Mouse (Mus musculus): ENCODE results near the gene Tecr.
"Not testable (repeated sequence)": the region's sequence is repeated elsewhere in the genome, so short reads cannot be mapped to it uniquely, and the experiment has no call there.

The Tecr gene

DNA sequence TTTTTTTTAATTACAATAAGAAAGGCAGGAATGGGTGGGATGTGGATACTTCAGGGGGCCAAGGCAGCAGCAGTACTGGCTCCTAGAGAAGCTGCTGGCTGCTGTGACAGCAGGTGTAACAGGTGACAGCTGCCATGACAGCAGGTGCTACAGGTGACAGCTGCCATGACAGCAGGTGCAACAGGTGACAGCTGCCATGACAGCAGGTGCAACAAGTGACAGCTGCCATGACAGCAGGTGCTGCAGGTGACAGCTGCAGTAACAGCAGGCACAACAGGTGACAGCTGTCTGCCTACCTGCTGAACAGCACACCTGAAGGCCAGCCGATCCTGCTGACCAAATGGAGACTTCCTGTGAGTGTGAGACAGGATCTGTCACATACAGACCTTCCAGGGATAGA is 23.0 kb downstream of the Tecr start:
- DNase-seq (ENCODE audit: extremely low read depth, insufficient read length, low spot score) = no peak

DNA sequence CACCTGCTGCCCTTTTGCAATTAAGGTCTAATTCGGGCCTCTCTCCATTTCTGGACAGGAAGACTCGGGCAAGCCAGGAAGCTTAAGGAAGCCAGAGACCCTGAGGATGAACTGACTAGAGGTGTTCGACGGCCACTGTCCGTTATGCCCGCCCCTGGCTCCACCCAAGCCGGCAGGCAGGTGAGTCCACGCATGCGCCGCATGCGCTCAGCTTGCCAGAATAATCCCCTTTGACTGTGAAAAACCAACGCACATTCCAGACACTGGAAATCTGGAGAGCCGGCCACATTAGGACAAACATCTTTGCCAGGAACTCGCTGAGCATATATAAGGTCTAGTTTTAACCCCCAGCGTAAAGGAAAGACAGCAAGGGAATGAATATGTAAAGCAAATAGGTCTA is 24.5 kb downstream of the Tecr start:
- no peak for DNase-seq (ENCODE audit: extremely low read depth, insufficient read length, low spot score)

DNA sequence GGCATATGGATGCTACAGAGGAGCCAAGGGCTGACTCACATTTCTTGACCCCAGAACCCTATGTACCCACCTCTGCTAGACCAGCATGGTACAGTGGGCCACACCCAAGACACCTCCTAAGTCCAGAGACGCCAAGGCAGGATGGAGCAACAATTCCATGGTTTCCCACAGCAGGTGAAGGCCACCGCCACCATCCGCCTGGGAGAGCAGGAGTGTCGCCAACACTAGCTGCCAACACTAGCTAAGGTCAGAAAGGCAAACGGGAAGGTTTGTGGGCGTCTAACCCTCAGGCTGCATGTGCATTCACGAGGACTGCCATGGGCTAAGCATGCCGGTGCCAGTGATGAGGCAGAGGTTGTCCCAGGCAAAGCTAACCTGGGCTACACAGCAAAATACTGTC is 25.5 kb downstream of the Tecr start:
- DNase-seq (ENCODE audit: extremely low read depth, insufficient read length, low spot score) = no peak

DNA sequence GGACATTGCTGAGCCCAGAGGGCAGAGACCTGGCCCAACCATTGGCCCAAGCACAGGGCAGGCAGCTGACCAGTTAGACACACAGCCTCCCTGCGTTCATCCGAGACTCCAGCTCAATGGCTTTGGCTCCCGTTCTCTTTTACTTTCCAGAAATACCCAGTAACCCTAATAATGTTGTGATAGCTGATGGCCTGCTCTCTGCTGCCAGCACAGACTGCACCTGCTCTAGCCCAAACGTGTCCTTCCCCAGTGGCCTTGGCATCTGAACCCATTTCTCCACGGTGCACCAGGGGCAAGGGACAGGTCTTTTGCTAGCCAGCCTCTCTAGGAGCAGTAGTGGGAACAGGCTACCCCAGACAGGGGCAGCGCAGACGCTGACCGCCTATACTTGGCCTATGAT is 26.9 kb downstream of the Tecr start:
- DNase-seq (ENCODE audit: extremely low read depth, insufficient read length, low spot score) = no peak

DNA sequence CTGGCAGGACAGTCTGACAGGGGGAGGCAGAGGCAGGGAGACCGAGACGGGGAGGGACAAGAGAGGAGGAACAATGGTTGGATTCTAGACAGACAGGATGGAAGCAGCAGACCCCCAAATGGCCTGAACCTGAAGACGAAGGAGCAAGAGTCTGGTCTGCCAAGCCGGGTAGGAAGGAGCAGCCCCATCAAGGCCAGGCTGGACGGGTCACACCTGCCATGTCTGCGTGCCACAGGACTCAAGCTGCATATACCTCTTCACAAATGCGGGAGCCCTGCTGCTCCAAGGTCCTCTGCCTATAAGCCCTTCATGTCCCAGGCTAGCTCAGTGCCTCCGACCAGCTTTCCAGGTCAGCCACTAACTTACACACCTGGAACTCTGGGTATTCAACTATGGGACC is 28.1 kb downstream of the Tecr start:
- DNase-seq (ENCODE audit: extremely low read depth, insufficient read length, low spot score) = no peak

DNA sequence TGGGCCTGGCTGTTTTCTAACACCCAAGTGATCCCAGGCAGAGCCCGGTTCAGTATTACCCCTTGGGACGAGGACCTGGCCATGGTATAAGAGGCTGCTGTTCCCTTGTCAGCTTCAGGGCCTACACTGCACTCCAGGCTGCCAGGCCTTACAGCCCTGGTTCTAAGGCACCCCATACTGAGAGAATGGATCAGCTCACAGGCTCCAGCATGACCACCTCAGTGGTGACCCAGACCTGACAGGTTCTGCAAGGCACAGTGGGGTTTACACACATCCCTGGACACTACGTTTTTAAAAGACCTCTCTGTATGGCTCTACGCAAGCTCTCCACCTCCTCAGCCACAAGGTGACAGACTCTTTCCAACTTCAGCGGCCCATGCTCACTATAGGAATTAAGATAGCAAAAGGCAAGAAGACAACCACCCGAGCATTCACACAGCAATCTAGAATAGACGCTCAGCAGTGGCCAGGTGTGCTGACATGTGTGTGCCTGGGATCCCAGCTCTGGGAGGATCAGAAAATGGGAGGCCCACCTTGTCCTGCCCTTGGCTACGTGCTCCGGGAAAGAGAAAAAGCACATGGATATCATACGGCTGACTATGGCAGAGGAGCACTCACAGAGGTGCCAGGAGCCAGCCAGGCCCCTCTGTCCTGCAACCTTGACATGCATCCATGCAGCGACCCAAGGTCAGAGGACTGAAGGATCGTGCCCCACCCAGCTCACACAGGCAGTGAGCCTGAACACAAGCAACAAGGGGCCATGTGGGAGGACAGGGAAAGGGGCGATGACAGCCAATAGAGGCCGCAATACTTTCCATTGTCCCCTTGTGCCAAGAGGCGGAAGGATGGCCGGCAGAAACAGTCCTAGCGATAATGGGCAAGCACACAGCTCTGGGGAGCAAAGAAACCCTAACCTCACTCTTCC is 29.4 kb downstream of the Tecr start:
- DNase-seq (ENCODE audit: extremely low read depth, insufficient read length, low spot score) = no peak

DNA sequence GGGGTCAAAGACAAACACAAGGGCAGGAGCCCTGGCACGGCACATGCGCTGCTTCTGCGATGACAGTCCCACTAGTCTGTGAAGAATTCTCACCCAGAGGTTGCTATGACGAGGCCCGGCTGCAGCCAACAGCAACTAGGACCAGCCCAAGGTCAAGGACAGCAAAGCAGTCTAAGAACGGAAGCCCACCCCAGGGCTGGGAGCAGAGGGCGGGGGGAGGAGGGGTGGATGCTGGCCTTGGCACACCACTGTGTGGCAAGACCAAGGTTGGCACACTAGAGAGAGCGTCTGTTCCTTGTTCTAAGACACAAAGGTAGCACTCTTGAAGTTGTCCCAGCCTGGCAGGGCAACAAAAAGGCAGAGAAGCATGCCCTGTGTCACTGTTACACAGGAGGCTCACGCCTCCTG is 30.4 kb downstream of the Tecr start:
- no peak for DNase-seq (ENCODE audit: extremely low read depth, insufficient read length, low spot score)

DNA sequence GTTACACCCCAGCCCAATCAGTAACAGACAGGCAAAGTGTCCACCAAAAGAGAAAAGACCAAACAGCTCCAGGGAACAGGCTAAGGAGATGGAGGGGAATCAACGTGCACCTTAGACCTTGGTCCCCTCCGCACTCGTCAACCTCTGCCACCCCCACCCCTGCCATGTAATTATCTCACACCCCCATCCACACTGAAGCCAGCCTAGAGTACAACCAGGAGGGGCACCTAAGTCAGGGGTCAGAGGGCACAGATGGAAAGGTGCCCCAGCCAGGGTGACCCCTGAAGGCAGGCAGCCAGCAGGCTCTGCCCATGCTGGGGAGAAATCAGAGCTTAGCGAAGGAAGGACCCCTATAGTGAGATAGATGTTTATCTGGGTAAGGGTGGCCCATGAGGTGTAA is 30.9 kb downstream of the Tecr start:
- DNase-seq (ENCODE audit: extremely low read depth, insufficient read length, low spot score) = no peak

DNA sequence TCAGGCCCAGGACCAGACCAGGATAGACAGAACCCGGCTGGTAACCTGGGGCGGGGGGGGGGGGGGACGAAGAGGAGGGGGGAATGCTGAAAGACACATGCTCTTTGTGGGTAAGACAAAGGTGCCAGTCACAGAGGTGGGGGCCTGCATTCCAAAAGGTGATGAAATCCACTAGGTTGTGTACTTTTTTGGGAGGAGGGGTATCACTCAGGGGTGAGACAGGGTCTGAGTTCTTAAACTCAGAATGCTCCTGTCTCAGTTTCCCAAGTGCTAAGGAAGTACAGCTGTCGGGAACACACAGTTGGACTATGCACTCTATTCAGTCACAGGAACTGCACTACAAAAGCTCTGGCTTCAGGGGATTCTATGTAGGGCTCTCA is 31.3 kb downstream of the Tecr start:
- no peak for DNase-seq (ENCODE audit: extremely low read depth, insufficient read length, low spot score)

DNA sequence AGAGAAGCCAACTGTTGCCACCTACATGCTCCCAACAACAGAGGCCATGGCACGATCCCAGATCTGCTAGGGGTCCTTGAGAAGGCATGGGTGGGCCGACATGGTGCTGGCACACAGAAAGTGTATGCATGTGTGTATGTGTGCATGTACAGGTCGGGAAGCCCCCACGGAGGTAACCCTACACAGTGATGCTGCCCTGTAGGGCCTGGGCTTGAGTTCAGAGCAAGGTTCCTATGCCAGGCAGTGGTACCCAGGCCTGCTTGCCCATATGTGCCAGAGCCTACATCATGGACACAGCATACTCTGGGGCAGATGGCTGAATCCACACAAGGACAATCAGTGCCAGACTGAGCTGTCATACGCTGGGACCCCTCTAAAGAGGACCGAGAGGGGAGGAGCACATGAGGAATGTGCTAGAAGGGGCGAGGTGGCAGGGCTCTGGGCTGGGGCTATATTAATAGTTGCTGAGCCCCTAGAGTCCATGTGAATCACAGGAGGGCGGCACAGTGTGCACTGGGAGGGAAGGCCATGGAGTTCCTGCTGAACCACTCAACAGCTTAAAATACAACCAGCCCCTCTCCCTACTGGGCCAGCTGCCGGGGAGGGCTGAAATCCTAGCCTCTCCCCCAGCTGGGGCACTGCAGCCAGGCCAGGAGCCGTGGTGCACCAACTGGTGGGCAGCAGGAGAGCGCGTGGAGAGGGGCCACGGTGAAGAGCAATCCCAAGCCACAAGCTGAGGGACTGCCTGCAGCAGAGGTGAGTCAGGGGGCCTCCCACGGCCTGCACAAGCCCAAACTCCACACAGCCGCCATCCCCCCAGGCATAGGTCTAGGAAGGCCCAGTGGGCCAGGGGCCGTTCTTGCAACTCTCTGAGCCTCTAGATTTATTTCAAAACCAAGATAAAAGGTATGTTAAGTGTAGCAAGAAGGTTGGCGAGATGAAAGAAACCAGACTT is 31.9 kb downstream of the Tecr start:
- no peak for DNase-seq (ENCODE audit: extremely low read depth, insufficient read length, low spot score)

DNA sequence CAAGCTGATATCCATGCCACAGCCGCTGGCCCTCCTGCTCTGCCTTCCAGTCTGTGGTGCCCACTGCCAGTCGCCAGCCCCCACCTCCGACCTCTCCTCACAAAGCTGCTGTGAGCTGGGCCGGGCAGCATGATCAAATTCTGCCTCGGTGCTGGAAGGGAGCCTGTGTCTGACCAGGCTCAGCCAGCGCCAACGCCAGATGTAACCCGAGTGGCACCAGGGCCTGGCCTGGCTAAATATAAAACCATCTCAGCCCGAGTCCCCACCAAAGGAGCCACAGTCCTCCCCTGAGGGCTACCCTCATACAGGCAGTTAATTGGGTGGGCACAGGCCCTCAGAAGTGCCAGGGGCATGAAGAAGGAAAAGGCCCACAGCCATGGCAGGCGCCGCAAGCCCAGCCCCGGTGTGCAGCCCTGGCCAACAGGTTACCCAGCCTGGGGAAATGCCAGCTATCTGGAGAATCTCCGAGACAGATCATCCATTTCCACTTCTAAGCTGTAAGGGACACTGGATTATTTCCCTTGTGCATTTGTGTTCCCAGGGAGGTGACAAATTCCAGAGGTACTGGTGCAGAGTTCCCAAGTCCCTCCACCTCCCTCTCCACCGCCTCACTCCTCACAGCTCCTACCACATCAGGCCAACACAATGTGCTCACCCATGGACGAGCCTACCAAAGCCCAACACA is 33.0 kb downstream of the Tecr start:
- no peak for DNase-seq (ENCODE audit: extremely low read depth, insufficient read length, low spot score)

DNA sequence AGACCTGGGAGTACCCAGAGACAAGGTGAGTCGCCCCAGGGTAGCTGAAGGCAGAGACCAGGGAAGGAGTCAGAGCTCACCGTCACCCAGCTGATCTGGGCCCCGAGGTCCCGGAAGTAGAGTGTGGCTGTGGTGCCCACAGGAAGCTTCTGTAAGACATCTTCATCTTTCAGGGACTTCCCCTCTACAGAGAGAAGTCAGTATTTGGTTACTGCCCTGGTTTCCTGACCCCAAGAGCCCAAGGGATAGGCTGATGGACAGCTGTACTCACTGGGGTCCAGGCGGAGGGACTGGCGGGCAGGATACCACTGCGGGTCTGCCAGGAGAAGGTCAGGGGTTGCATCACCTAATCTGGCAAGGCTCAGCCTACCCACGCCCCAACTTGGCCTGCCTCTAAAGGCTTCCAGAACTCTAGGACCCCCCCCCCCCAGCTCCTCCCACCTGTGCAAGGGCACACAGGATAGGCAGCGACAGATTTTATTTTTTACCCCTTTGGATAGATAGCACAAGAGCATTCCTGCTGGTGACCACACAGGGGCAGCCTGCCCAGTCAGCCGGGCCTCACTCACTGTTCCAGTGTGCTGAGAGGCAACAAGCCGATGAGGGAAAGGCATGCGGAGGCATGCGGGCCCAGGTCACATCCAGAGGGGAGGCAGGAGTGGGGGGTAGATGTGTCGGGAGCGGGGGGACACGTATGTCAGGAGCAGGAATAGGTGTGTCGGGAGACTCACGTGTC is 34.5 kb downstream of the Tecr start:
- DNase-seq (ENCODE audit: extremely low read depth, insufficient read length, low spot score) = no peak

DNA sequence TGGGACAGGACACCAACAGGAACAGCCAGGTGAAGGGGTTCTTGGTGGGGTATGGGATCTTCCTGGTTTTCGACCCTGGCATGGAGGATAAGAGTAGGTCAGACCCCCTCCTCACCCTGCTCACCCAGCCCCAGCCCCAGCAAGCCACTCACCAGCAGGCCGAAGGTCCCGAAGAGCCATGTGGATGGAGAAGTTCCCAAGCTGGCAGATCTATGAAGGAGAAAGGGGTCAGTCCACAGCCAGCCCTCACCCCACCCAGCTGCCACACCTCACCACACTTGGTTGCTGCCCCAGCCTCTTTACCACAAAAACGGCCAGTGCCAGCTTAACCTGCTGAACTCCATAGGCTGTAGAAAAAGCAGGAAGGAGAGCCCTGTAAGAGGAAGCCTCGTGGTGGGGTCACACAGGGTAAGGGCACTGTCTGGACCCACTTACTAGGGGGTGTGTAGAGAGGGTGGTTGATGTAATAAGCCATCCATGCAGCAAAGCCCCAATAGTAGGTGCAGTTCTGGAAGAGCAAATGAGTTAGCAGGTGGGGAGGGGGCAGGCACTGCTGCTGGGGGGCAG is 35.4 kb downstream of the Tecr start:
- no peak for DNase-seq (ENCODE audit: extremely low read depth, insufficient read length, low spot score)

DNA sequence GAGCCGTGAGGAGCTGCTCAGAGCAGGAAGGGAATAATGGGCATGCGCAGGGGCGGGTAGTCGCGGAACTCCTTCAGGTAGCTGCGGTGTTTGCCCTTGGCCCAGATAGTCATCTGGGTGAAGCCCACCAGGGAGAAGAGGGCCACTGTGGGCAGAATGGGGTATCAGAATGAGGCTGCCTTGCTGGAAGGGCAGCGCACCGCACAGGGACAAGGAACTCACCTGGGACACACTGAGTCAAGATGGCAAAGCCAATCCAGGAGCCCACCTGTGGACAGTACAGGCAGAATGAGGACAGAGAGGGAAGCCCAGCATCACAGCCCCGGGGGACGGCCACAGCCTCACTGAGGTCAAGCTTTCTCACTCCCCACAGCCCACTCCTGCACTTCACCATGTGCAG is 36.0 kb downstream of the Tecr start:
- DNase-seq (ENCODE audit: extremely low read depth, insufficient read length, low spot score) = no peak

DNA sequence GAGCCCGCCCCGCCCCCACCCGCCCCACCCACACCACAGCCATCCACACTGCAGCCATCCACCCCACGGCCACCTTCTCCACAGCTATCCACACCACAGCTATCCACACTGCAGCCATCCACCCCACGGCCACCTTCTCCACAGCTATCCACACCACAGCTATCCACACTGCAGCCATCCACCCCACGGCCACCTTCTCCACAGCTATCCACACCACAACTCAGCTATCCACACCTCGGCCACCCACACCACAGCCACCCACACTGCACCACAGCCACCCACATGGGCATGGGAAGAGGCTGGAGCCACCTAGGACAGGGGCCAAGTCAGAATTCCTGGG is 36.8 kb downstream of the Tecr start:
- not testable (repeated sequence) for DNase-seq (ENCODE audit: extremely low read depth, insufficient read length, low spot score)

DNA sequence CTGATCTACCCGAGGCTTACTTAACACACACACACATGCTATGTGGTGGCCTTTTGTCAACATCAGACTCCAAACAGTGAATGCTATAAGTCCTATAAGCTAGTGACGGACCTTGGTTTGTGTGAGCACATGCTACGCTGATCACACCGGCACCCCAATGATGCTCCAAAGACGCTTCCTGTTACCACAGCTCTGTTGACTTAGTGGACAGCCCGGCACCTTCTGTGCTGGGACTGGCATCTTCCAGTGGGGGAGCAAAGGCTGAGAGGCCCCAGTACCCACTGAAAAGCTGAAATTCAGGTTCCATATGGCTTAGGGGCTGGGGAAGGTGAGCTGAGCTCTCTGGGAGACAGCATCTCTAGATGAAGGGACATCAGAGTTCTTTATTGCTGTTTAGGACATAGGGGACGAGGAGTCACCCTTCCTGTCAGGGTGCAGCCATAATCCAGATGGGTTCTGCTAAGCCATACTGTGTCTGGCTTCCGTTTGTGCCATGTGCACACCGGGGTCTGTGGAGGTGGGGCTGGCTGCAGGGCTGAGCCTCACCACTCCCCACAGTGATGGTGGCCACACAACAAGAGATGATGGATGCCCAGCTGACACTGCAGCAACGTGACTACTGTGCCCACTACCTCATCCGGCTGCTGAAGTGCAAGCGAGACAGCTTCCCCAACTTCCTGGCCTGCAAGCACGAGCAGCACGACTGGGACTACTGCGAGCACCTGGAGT is 37.3 kb downstream of the Tecr start:
- DNase-seq (ENCODE audit: extremely low read depth, insufficient read length, low spot score) = no peak

DNA sequence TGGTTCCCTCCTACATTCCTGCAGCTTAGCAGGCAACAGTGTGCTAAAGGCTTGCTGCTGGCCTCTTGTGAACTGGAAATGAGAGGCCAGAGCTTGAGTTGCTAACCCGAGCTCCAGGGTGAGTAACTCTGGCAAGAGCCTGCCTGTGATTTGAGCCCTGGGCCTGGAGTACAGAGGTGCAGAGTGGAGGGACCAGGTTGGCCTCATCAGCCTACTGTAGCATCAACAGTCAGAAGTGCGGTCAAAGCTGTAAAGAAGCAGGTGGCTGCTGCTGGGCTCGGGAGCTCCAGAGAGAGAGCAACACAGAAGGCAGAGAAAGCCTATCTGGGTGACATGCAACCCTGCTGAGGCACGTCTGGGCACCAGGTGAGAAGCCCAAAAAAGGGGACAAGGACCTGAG is 38.6 kb downstream of the Tecr start:
- DNase-seq (ENCODE audit: extremely low read depth, insufficient read length, low spot score) = no peak

DNA sequence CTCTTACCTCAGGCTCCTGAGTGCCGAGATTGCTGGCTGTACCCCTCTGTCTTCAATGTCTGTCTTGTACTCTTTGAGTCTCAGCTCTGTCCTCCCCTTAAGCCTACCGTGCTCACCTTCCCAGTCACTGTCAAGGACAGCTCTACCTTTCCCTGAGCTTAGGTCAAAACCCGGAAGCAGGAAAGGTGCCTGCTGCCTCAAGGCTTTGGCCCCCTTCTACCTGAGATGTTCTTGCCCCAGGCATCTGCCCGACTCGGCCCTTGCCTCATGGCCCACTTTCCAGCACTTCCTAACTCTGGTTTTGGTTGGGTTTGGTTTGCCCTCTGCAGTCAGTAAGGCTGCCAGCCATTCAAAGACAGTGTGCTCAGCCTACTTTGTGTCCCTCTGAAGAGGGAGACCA is 39.0 kb downstream of the Tecr start:
- no peak for DNase-seq (ENCODE audit: extremely low read depth, insufficient read length, low spot score)

DNA sequence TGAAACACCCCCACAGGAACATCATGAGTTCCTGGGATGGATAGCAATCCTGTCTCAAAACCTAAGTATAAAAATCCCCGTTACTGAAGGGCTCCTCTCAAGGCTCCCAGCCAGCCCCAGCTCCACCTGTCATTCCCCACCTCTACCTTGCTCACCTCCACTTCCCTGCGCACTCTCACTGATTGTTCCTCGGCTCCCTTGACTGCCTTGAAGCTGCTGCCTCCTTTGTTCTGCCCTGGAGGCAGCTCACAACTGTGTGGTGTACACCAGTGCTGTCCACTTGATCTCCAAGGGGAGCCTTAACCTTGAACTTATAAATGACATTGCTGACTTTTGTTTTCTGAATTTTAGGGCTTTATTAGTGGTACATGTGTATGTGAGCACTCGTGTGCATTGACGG is 39.6 kb downstream of the Tecr start:
- no peak for DNase-seq (ENCODE audit: extremely low read depth, insufficient read length, low spot score)

DNA sequence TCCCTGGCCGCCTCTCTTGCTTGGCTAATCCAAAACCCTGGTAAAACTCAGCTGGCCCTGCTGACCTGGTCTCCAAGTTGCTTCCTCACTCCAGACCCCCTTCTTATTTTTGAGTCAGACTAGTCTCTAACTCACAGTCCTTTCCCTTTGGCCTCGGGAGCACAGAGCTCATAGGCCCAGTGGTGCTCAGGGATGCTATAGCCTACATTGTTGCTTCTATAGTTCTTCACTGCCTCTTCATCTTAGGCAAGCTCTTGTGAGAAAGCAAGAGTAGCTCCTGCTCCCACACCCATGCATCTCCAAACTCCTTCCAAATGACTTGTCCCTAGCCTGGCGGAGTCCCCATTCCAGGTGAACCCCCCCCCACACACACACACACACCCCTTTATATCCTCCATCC is 40.1 kb downstream of the Tecr start:
- DNase-seq (ENCODE audit: extremely low read depth, insufficient read length, low spot score) = no peak
